Mouse (Mus musculus): ENCODE measurements around the gene Ptbp3. TPM values are rescaled to one million over a fixed set of nuclear protein-coding genes. Genes with fewer than 3 reads are reported as not detected.

Ptbp3 gene
- polyA plus RNA-seq, 1 experiment from 2014 or later = 77.7 TPM

GRCm38 (mm10) chr4:59444085-59444484 lies 105.1 kb downstream of the Ptbp3 start:
- Histone ChIP-seq H3K27ac (ENCODE audit: low read depth, low read length) (no peak overlapping the region), H3K4me1 (replicated peaks; ENCODE audit: control insufficient read depth, insufficient read depth, low read length) (peaks cover 31% of the 10 kb centered on the region), H3K4me2 (no peak overlapping the region), H3K4me3 (ENCODE audit: low read depth, low read length) (no peak overlapping the region), H3K36me3 (ENCODE audit: control insufficient read depth, insufficient read depth, low read length) (no peaks in the 10 kb centered on the region), H3K9me3 (ENCODE audit: control insufficient read depth, low read length) (peaks cover 3% of the 10 kb centered on the region; the same call in 1 of the 2 replicates), H3K27me3 (replicated peaks; ENCODE audit: control insufficient read depth, insufficient read depth, low read length) (no peaks in the 10 kb centered on the region), H3K9ac (ENCODE audit: low read depth, low read length) (no peak overlapping the region)
- no peak for DNase-seq (ENCODE audit: low spot score)
- ATAC-seq (replicated peaks; ENCODE audit: low FRiP score) = no peak
- 66% methylated on average over 4 of the region's 4 CpGs for WGBS

DNA sequence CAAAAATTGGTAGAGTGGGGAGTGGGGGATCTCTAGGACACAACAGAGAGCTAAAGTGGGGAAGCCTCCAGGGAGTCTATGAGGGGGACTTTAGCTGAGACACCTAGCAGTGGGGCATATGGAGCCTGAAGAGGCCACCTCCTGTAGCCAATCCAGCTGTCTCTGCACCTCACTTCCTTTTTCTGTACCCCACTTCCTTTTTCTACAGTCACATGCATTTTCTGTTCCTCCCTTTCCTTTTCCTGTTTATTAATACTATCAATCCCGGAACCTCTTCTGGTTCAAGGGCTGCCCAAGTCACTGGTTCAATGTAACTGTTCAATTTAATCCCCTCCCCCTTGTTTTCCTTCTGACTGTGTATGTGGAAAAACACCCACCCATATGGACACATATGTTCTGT lies 107.9 kb downstream of the Ptbp3 start:
- peaks cover 48% of the 10 kb centered on the region for H3K4me1 ChIP-seq (replicated peaks; ENCODE audit: control insufficient read depth, insufficient read depth, low read length)
- no peak overlapping the region for H3K4me3 ChIP-seq (ENCODE audit: low read depth, low read length)
- ATAC-seq (replicated peaks; ENCODE audit: low FRiP score) (no peak), DNase-seq (ENCODE audit: low spot score) (no peak)
- H3K9me3 ChIP-seq (ENCODE audit: control insufficient read depth, low read length) = no peaks in the 10 kb centered on the region
- no peaks in the 10 kb centered on the region for H3K27me3 ChIP-seq (replicated peaks; ENCODE audit: control insufficient read depth, insufficient read depth, low read length)
- WGBS = 38% methylated on average over 1 of the region's 1 CpGs
- no peak overlapping the region for H3K4me2 ChIP-seq
- no peak overlapping the region; the same call in 1 of the 2 replicates for H3K9ac ChIP-seq (ENCODE audit: low read depth, low read length)
- H3K27ac ChIP-seq (ENCODE audit: low read depth, low read length) = peak overlapping the region; percentile 91; the same call in 1 of the 2 replicates
- no peaks in the 10 kb centered on the region for H3K36me3 ChIP-seq (ENCODE audit: control insufficient read depth, insufficient read depth, low read length)

DNA sequence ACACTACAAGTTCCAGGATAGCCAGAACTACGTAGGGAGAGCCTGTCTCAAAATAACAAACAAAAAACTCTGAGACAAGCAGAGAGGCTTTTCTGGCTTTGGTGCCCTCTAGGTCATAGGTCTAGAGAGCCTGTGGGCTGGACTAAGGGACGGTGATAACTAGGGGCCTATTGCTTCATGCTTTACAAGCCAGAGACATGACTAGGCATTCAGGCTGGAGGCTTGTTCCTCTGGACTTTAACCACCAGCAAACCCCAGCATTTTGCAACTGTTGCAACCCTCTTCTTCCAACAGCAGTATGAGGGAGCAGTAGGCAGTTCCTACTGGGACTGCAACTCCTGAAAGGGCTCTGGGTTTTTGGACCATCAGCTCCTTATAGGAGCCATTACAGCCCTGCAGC lies 109.2 kb downstream of the Ptbp3 start:
- Histone ChIP-seq H3K9ac (ENCODE audit: low read depth, low read length) (0 out of 2 replicates have a peak overlapping the region, but pooled peaks have one; percentile 34), H3K36me3 (ENCODE audit: control insufficient read depth, insufficient read depth, low read length) (no peaks in the 10 kb centered on the region), H3K27ac (ENCODE audit: low read depth, low read length) (peak overlapping the region; percentile 91), H3K4me1 (replicated peaks; ENCODE audit: control insufficient read depth, insufficient read depth, low read length) (peaks cover 52% of the 10 kb centered on the region), H3K9me3 (ENCODE audit: control insufficient read depth, low read length) (no peaks in the 10 kb centered on the region), H3K4me3 (ENCODE audit: low read depth, low read length) (no peak overlapping the region), H3K27me3 (replicated peaks; ENCODE audit: control insufficient read depth, insufficient read depth, low read length) (no peaks in the 10 kb centered on the region), H3K4me2 (peak overlapping the region; percentile 96)
- ATAC-seq (replicated peaks; ENCODE audit: low FRiP score) (peak; percentile 69), DNase-seq (ENCODE audit: low spot score) (peak; percentile 47)
- WGBS = 10% methylated on average over 2 of the region's 2 CpGs

GRCm38 (mm10) chr4:59439041-59439440 lies 110.1 kb downstream of the Ptbp3 start:
- Histone ChIP-seq H3K4me1 (replicated peaks; ENCODE audit: control insufficient read depth, insufficient read depth, low read length) (peaks cover 59% of the 10 kb centered on the region), H3K9ac (ENCODE audit: low read depth, low read length) (peak overlapping the region; percentile 80), H3K36me3 (ENCODE audit: control insufficient read depth, insufficient read depth, low read length) (no peaks in the 10 kb centered on the region), H3K9me3 (ENCODE audit: control insufficient read depth, low read length) (no peaks in the 10 kb centered on the region), H3K4me3 (ENCODE audit: low read depth, low read length) (peak overlapping the region; percentile 60), H3K4me2 (peak overlapping the region; percentile 96), H3K27me3 (replicated peaks; ENCODE audit: control insufficient read depth, insufficient read depth, low read length) (no peaks in the 10 kb centered on the region), H3K27ac (ENCODE audit: low read depth, low read length) (peak overlapping the region; percentile 91)
- WGBS = 10% methylated on average over 5 of the region's 5 CpGs
- ATAC-seq (replicated peaks; ENCODE audit: low FRiP score) = no peak; the same call in 1 of the 2 replicates
- DNase-seq (ENCODE audit: low spot score) = no peak

DNA sequence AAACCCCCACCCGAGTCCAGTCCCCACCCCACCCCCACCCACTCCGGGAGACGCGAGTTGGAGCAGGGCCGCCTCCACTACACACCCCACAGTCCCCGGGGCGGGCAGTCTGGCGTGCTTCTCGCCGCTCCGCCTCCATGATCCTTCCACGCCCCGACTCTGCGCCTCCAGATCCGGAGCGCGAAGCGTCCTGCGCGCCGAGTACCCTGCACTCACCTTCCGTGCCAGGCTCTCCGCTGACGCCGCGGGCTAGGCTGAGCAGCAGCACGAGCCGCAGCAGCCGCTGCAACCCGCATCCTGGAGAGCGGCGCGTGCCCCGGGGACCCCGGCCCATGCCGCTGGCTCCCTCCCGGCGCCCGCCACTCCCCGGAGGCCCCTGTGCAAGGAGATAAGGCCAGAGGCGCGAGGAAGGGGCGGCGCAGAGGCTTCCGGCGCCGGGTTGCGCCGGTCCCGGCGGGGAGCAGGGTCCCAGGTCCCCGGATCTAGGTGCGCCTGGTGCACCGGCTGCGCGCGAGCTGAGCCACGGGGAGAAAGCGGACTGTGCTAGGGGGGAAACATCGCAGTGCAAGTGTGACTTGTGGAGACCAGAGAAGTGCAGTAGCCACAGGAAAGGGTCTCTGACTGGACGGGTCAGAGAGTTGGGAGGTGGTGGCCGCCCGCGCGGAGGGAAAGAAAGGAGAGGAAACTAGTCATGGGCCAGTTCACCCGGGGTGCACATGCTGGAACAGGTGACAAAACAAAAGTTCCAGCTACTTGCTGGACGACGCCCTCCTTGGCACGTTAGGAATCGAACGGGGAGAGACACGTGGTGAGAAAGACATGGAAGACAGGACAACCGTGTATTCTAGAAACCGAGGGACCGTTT lies 110.9 kb downstream of the Ptbp3 start, which contains the start of gene Susd1:
TSS of gene Susd1 (minus strand) at position 644 of the 865 bp plus-strand sequence.
- Histone ChIP-seq H3K9ac (ENCODE audit: low read depth, low read length) (peak within 1 kb of the TSS; percentile 80), H3K36me3 (ENCODE audit: control insufficient read depth, insufficient read depth, low read length) (no peaks in the 10 kb centered on the region), H3K27me3 (replicated peaks; ENCODE audit: control insufficient read depth, insufficient read depth, low read length) (no peaks in the 10 kb centered on the region), H3K27ac (ENCODE audit: low read depth, low read length) (peak within 1 kb of the TSS; percentile 91), H3K4me1 (replicated peaks; ENCODE audit: control insufficient read depth, insufficient read depth, low read length) (peaks cover 62% of the 10 kb centered on the region), H3K4me3 (ENCODE audit: low read depth, low read length) (peak within 1 kb of the TSS; percentile 60), H3K9me3 (ENCODE audit: control insufficient read depth, low read length) (no peaks in the 10 kb centered on the region), H3K4me2 (peak within 1 kb of the TSS; percentile 96)
- DNase-seq (ENCODE audit: low spot score) = peak; percentile 86
- under 1% methylated on average over 71 of the region's 75 CpGs for WGBS
- ATAC-seq (replicated peaks; ENCODE audit: low FRiP score) = peak; percentile 87

- H3K36me3 ChIP-seq (ENCODE audit: control insufficient read depth, insufficient read depth, low read length) = no peaks in the 10 kb centered on the region
- 71% methylated on average over 4 of the region's 4 CpGs for WGBS
- DNase-seq (ENCODE audit: low spot score) (no peak), ATAC-seq (replicated peaks; ENCODE audit: low FRiP score) (no peak)
- peak overlapping the region; percentile 21; the same call in 1 of the 2 replicates for H3K27ac ChIP-seq (ENCODE audit: low read depth, low read length)
- H3K4me3 ChIP-seq (ENCODE audit: low read depth, low read length) = no peak overlapping the region
- H3K9ac ChIP-seq (ENCODE audit: low read depth, low read length) = no peak overlapping the region
- H3K27me3 ChIP-seq (replicated peaks; ENCODE audit: control insufficient read depth, insufficient read depth, low read length) = no peaks in the 10 kb centered on the region
- peaks cover 60% of the 10 kb centered on the region for H3K4me1 ChIP-seq (replicated peaks; ENCODE audit: control insufficient read depth, insufficient read depth, low read length)
- H3K9me3 ChIP-seq (ENCODE audit: control insufficient read depth, low read length) = no peaks in the 10 kb centered on the region
- H3K4me2 ChIP-seq = peak overlapping the region; percentile 96; the same call in 1 of the 2 replicates
These were observed 113.2 kb downstream of the Ptbp3 start for GRCm38 (mm10) chr4:59435951-59436350.

DNA sequence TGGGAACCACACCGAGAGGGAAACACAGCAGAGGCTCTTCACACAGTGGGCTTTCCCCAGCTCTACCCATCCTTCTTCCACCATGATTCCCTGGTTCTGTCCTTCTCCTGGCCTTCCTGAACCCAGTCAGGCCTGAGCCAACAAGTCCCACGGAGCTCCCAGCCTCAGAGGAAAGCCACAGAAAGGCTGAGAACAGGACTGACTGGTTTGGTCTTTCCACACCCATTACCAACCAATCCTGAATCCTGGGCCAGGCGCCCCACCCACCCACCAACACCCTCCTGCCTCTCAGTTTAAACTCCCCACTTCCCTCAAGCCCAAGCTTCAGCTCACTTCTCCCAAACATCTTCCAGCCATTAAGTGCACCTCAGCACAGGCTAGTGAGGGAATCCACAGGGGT lies 115.1 kb downstream of the Ptbp3 start:
- DNase-seq (ENCODE audit: low spot score) (no peak), ATAC-seq (replicated peaks; ENCODE audit: low FRiP score) (no peak)
- Histone ChIP-seq H3K36me3 (ENCODE audit: control insufficient read depth, insufficient read depth, low read length) (no peaks in the 10 kb centered on the region), H3K4me1 (replicated peaks; ENCODE audit: control insufficient read depth, insufficient read depth, low read length) (peaks cover 44% of the 10 kb centered on the region), H3K4me2 (no peak overlapping the region), H3K4me3 (ENCODE audit: low read depth, low read length) (no peak overlapping the region), H3K9me3 (ENCODE audit: control insufficient read depth, low read length) (no peaks in the 10 kb centered on the region), H3K9ac (ENCODE audit: low read depth, low read length) (no peak overlapping the region), H3K27me3 (replicated peaks; ENCODE audit: control insufficient read depth, insufficient read depth, low read length) (no peaks in the 10 kb centered on the region), H3K27ac (ENCODE audit: low read depth, low read length) (no peak overlapping the region)
- WGBS = 53% methylated on average over 3 of the region's 3 CpGs

DNA sequence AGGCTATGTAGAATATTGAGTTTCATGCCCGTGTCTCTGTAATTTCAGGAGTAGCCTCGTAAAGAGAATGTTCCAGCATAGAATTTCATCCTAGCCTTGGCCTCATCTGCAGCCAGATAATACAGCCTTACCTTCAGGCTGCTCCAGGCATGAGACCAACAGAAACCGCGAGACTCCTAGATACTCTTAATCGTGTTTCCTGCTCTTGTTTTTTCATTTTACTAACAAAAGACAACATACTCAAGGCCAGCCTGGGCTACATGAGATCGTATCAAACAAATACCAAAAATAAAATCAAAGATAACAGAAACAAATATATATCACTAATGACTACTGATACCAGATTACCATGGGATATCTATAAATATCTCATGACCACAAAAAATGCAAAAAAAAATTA lies 120.0 kb downstream of the Ptbp3 start:
- H3K4me1 ChIP-seq (replicated peaks; ENCODE audit: control insufficient read depth, insufficient read depth, low read length) = peaks cover 19% of the 10 kb centered on the region
- no peak overlapping the region for H3K9ac ChIP-seq (ENCODE audit: low read depth, low read length)
- H3K4me2 ChIP-seq = no peak overlapping the region
- no peak overlapping the region for H3K27ac ChIP-seq (ENCODE audit: low read depth, low read length)
- no peak for ATAC-seq (replicated peaks; ENCODE audit: low FRiP score)
- H3K9me3 ChIP-seq (ENCODE audit: control insufficient read depth, low read length) = no peaks in the 10 kb centered on the region
- 64% methylated on average over 6 of the region's 6 CpGs for WGBS
- DNase-seq (ENCODE audit: low spot score) = no peak
- H3K36me3 ChIP-seq (ENCODE audit: control insufficient read depth, insufficient read depth, low read length) = peaks cover 3% of the 10 kb centered on the region; the same call in 1 of the 2 replicates
- no peak overlapping the region for H3K4me3 ChIP-seq (ENCODE audit: low read depth, low read length)
- no peaks in the 10 kb centered on the region for H3K27me3 ChIP-seq (replicated peaks; ENCODE audit: control insufficient read depth, insufficient read depth, low read length)

Data from liver, embryonic 11.5 days (tissue).